Mouse (Mus musculus): Measurements from ENCODE around the gene Ctnnd2. TPM values are rescaled to one million over a fixed set of nuclear protein-coding genes. Genes with fewer than 3 reads are reported as not detected.

Ctnnd2 gene
- polyA plus RNA-seq, 1 experiment from 2014 or later = 1.0 TPM

- H3K9ac ChIP-seq (ENCODE audit: low read depth, low read length) = no peak overlapping the region
- no peak for TF ChIP-seq CTCF (IDR thresholded peaks at IDR 0.05; ENCODE audit: low read depth)
- no peak for ATAC-seq
- H3K36me3 ChIP-seq (ENCODE audit: control insufficient read depth, insufficient read depth) = no peaks in the 10 kb centered on the region
- H3K4me2 ChIP-seq (replicated peaks; ENCODE audit: low read depth) = no peak overlapping the region
- no peak overlapping the region for H3K4me3 ChIP-seq (ENCODE audit: low read depth, low read length)
- no peaks in the 10 kb centered on the region for H3K4me1 ChIP-seq (replicated peaks; ENCODE audit: control insufficient read depth, insufficient read depth, low read length)
- 80% methylated on average over 2 of the region's 2 CpGs for WGBS
- no peaks in the 10 kb centered on the region for H3K27me3 ChIP-seq (replicated peaks; ENCODE audit: control insufficient read depth, insufficient read depth, low read length)
- H3K27ac ChIP-seq (ENCODE audit: low read depth, low read length) = no peak overlapping the region
- no peaks in the 10 kb centered on the region for H3K9me3 ChIP-seq (ENCODE audit: control insufficient read depth)
Measured at GRCm38 (mm10) chr15:30757991-30758390, 585.6 kb downstream of the Ctnnd2 start.

GRCm38 (mm10) chr15:30762211-30762610 lies 589.8 kb downstream of the Ctnnd2 start:
- Histone ChIP-seq H3K27me3 (replicated peaks; ENCODE audit: control insufficient read depth, insufficient read depth, low read length) (no peaks in the 10 kb centered on the region), H3K4me2 (replicated peaks; ENCODE audit: low read depth) (no peak overlapping the region), H3K4me1 (replicated peaks; ENCODE audit: control insufficient read depth, insufficient read depth, low read length) (no peaks in the 10 kb centered on the region), H3K9ac (ENCODE audit: low read depth, low read length) (no peak overlapping the region), H3K27ac (ENCODE audit: low read depth, low read length) (no peak overlapping the region), H3K36me3 (ENCODE audit: control insufficient read depth, insufficient read depth) (no peaks in the 10 kb centered on the region), H3K4me3 (ENCODE audit: low read depth, low read length) (no peak overlapping the region), H3K9me3 (ENCODE audit: control insufficient read depth) (no peaks in the 10 kb centered on the region)
- WGBS = 70% methylated on average over 5 of the region's 5 CpGs
- no peak for ATAC-seq
- TF ChIP-seq CTCF (IDR thresholded peaks at IDR 0.05; ENCODE audit: low read depth) = no peak

DNA sequence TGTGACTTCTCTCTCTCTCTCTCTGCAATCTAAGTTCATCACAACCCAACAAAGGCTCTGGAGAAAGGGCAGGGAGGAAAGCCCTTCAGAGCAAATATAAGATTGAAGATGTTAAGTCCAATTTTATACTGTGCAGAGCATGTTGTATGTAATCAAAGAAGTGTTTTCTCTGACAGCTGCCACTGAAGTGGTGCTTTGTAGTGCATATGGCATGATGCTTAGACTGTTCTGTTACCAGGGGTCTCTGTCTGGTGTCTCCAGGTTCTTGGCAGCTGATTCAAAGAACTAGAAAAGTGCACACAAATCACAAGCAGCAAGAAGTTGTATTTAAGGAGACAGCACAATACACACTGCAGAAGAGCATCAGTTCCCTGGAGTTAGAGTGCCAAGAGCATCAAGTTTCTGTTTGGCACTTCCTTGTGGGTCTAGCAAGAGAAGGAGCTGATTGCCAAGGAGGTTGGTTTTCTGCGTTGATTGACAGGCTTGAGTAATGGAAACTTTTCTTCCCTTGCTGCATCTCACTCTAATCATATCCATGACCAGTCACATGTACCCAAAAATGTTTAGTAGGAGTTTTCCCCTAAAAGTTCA lies 590.4 kb downstream of the Ctnnd2 start:
- no peak overlapping the region for H3K4me3 ChIP-seq (ENCODE audit: low read depth, low read length)
- no peak for TF ChIP-seq CTCF (IDR thresholded peaks at IDR 0.05; ENCODE audit: low read depth)
- no peaks in the 10 kb centered on the region for H3K36me3 ChIP-seq (ENCODE audit: control insufficient read depth, insufficient read depth)
- no peak overlapping the region for H3K9ac ChIP-seq (ENCODE audit: low read depth, low read length)
- H3K4me2 ChIP-seq (replicated peaks; ENCODE audit: low read depth) = no peak overlapping the region
- H3K27ac ChIP-seq (ENCODE audit: low read depth, low read length) = no peak overlapping the region
- H3K9me3 ChIP-seq (ENCODE audit: control insufficient read depth) = no peaks in the 10 kb centered on the region
- ATAC-seq = no peak
- 73% methylated on average over 1 of the region's 1 CpGs for WGBS
- no peaks in the 10 kb centered on the region for H3K4me1 ChIP-seq (replicated peaks; ENCODE audit: control insufficient read depth, insufficient read depth, low read length)
- H3K27me3 ChIP-seq (replicated peaks; ENCODE audit: control insufficient read depth, insufficient read depth, low read length) = no peaks in the 10 kb centered on the region

DNA sequence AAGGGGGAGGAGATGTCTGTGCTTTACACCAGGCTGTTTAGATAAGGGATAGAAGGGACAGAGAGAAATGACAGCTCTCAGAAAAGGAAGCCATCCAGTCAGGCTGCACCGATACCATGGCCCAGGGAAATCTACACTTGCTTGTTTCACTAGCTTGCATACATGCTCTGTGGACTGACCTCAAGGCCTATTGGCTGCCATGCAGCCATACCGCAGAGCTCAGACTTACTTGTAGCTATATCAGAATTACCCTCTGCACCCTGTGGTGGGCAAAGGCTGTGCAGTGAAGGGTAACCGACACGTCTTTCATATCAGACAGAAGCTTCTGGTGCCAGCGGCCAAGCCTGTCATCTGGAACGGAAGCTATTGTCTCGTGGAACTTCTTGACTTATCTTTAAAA lies 604.5 kb downstream of the Ctnnd2 start:
- WGBS = 92% methylated on average over 7 of the region's 7 CpGs
- no peaks in the 10 kb centered on the region; the same call in 1 of the 2 replicates for H3K4me1 ChIP-seq (replicated peaks; ENCODE audit: control insufficient read depth, insufficient read depth, low read length)
- H3K9ac ChIP-seq (ENCODE audit: low read depth, low read length) = no peak overlapping the region
- H3K4me3 ChIP-seq (ENCODE audit: low read depth, low read length) = no peak overlapping the region
- no peak overlapping the region for H3K4me2 ChIP-seq (replicated peaks; ENCODE audit: low read depth)
- no peaks in the 10 kb centered on the region for H3K9me3 ChIP-seq (ENCODE audit: control insufficient read depth)
- no peaks in the 10 kb centered on the region for H3K36me3 ChIP-seq (ENCODE audit: control insufficient read depth, insufficient read depth)
- 0 out of 2 replicates have a peak, but pooled peaks cover 14% of the 10 kb centered on the region for H3K27me3 ChIP-seq (replicated peaks; ENCODE audit: control insufficient read depth, insufficient read depth, low read length)
- H3K27ac ChIP-seq (ENCODE audit: low read depth, low read length) = no peak overlapping the region
- ATAC-seq = no peak
- no peak for TF ChIP-seq CTCF (IDR thresholded peaks at IDR 0.05; ENCODE audit: low read depth)

GRCm38 (mm10) chr15:30777801-30778200 lies 605.4 kb downstream of the Ctnnd2 start:
- no peak overlapping the region for H3K9ac ChIP-seq (ENCODE audit: low read depth, low read length)
- WGBS = 87% methylated on average over 5 of the region's 5 CpGs
- H3K27ac ChIP-seq (ENCODE audit: low read depth, low read length) = no peak overlapping the region
- H3K4me2 ChIP-seq (replicated peaks; ENCODE audit: low read depth) = no peak overlapping the region
- ATAC-seq = no peak
- peaks cover 14% of the 10 kb centered on the region; the same call in 1 of the 2 replicates for H3K27me3 ChIP-seq (replicated peaks; ENCODE audit: control insufficient read depth, insufficient read depth, low read length)
- H3K4me1 ChIP-seq (replicated peaks; ENCODE audit: control insufficient read depth, insufficient read depth, low read length) = no peaks in the 10 kb centered on the region; the same call in 1 of the 2 replicates
- no peaks in the 10 kb centered on the region for H3K36me3 ChIP-seq (ENCODE audit: control insufficient read depth, insufficient read depth)
- no peak overlapping the region for H3K4me3 ChIP-seq (ENCODE audit: low read depth, low read length)
- TF ChIP-seq CTCF (IDR thresholded peaks at IDR 0.05; ENCODE audit: low read depth) = no peak
- H3K9me3 ChIP-seq (ENCODE audit: control insufficient read depth) = no peaks in the 10 kb centered on the region

GRCm38 (mm10) chr15:30779903-30780302 lies 607.5 kb downstream of the Ctnnd2 start:
- H3K4me2 ChIP-seq (replicated peaks; ENCODE audit: low read depth) = no peak overlapping the region
- no peaks in the 10 kb centered on the region for H3K9me3 ChIP-seq (ENCODE audit: control insufficient read depth)
- no peak overlapping the region for H3K4me3 ChIP-seq (ENCODE audit: low read depth, low read length)
- TF ChIP-seq CTCF (IDR thresholded peaks at IDR 0.05; ENCODE audit: low read depth) = no peak
- 33% methylated on average over 1 of the region's 1 CpGs for WGBS
- peaks cover 14% of the 10 kb centered on the region; the same call in 1 of the 2 replicates for H3K27me3 ChIP-seq (replicated peaks; ENCODE audit: control insufficient read depth, insufficient read depth, low read length)
- H3K9ac ChIP-seq (ENCODE audit: low read depth, low read length) = no peak overlapping the region
- H3K4me1 ChIP-seq (replicated peaks; ENCODE audit: control insufficient read depth, insufficient read depth, low read length) = no peaks in the 10 kb centered on the region; the same call in 1 of the 2 replicates
- H3K36me3 ChIP-seq (ENCODE audit: control insufficient read depth, insufficient read depth) = no peaks in the 10 kb centered on the region
- ATAC-seq = no peak
- H3K27ac ChIP-seq (ENCODE audit: low read depth, low read length) = no peak overlapping the region

All from intestine, postnatal 0 days (tissue).